Mouse (Mus musculus) liver, postnatal 0 days (tissue): ENCODE measurements at regions not wholly inside any gene's neighbourhood (a gene's known extent, or its start where the extent isn't known, plus 50 kb on each side); places are given as distances from the start of the nearest gene placed in this dataset.
A peak's percentile ranks its signal among the peaks of the same experiment; 100 is the strongest.

ENCODE experiments used
- ATAC-seq: fragments of 200-750 bp; cut with Nextera tagmentation; 2 replicates; pipeline ENCODE4 v1.8.0; 2017; ENCODE audit warnings: mild to moderate bottlenecking, moderate library complexity
- DNase-seq: peaks from one replicate; pipeline ENCODE4 v3.0.0-alpha.2; 2016
- H3K27ac ChIP-seq: fragments of 300-500 bp; sonication (generic); 2 replicates; pipeline ENCODE4 v1.5.1; 2014; ENCODE audit warnings: antibody characterized with exemption, moderate library complexity, mild to moderate bottlenecking, low read depth
- H3K27me3 ChIP-seq: fragments of 300-500 bp; sonication (generic); 2 replicates; pipeline ENCODE4 v1.6.1; 2014; ENCODE audit warnings: low read length, control low read depth, mixed read lengths; ENCODE audit not compliant: insufficient read depth
- H3K36me3 ChIP-seq: fragments of 300-500 bp; sonication (generic); replicated peaks from 2 replicates; pipeline ENCODE4 v1.6.1; 2014; ENCODE audit warnings: mild to moderate bottlenecking, control low read depth, low read length, moderate library complexity, mixed read lengths; ENCODE audit not compliant: insufficient read depth
- H3K4me1 ChIP-seq: fragments of 300-500 bp; sonication (generic); 2 replicates; pipeline ENCODE4 v1.6.1; 2014; ENCODE audit warnings: antibody characterized with exemption, mild to moderate bottlenecking, control low read depth; ENCODE audit not compliant: insufficient read depth
- H3K4me2 ChIP-seq: fragments of 300-500 bp; sonication (generic); 2 replicates; pipeline ENCODE4 v1.6.1; 2014; ENCODE audit warnings: low read depth, mild to moderate bottlenecking, low read length, moderate library complexity, mixed read lengths
- H3K4me3 ChIP-seq: fragments of 300-500 bp; sonication (generic); 2 replicates; pipeline ENCODE4 v1.5.1; 2014; ENCODE audit warnings: low read depth, low read length
- H3K9ac ChIP-seq: fragments of 300-500 bp; sonication (generic); replicated peaks from 2 replicates; pipeline ENCODE4 v1.6.1; 2014; ENCODE audit warnings: mild to moderate bottlenecking, moderate library complexity
- H3K9me3 ChIP-seq: fragments of 300-500 bp; sonication (generic); 2 replicates; pipeline ENCODE4 v1.6.1; 2016; ENCODE audit warnings: mild to moderate bottlenecking, control low read depth, low read length, mixed read lengths
- CTCF ChIP-seq: sonication (generic); IDR thresholded peaks from 2 replicates; pipeline ENCODE4 v1.5.1; 2016; ENCODE audit warnings: antibody characterized with exemption, low read depth
- EP300 ChIP-seq: IDR thresholded peaks from 2 replicates; pipeline ENCODE4 v1.6.1; 2016; ENCODE audit warnings: antibody characterized with exemption, low read depth, mild to moderate bottlenecking
- WGBS: fragments of 180-500 bp; shearing (Covaris S2); extraction: QIAGEN DNeasy Blood & Tissue Kit; methylation state at CpG from one replicate; pipeline ENCODE4 v1.1.7; 2014; ENCODE audit not compliant: insufficient replicate concordance; 5-methylcytosine and 5-hydroxymethylcytosine counted together

- Histone ChIP-seq H3K9ac (no peak overlapping the region), H3K4me3 (no peak overlapping the region), H3K36me3 (no peaks in the 10 kb centered on the region), H3K9me3 (no peaks in the 10 kb centered on the region), H3K4me1 (no peaks in the 10 kb centered on the region), H3K27ac (no peak overlapping the region), H3K4me2 (no peak overlapping the region), H3K27me3 (no peaks in the 10 kb centered on the region)
- TF ChIP-seq CTCF, result peak; percentile 65
- no peak for TF ChIP-seq EP300
- WGBS, result 34% methylated on average over 11 of the region's 11 CpGs
- peak; percentile 53 for DNase-seq
- ATAC-seq, result no peak
Observed at GRCm38 (mm10) chr13:4666375-4667140, 57.6 kb upstream of the Akr1e1 start.

- Histone ChIP-seq H3K9ac (no peak overlapping the region), H3K4me2 (no peak overlapping the region), H3K4me1 (no peaks in the 10 kb centered on the region), H3K36me3 (no peaks in the 10 kb centered on the region), H3K27me3 (no peaks in the 10 kb centered on the region), H3K4me3 (no peak overlapping the region), H3K27ac (no peak overlapping the region), H3K9me3 (no peaks in the 10 kb centered on the region)
- DNase-seq (no peak), ATAC-seq (no peak)
- 47% methylated on average over 3 of the region's 3 CpGs for WGBS
- TF ChIP-seq EP300 (no peak), CTCF (no peak)
Observed at GRCm38 (mm10) chr13:4663390-4663789, 54.4 kb upstream of the Akr1e1 start.

- Histone ChIP-seq H3K27me3 (no peaks in the 10 kb centered on the region), H3K27ac (no peak overlapping the region), H3K4me3 (no peak overlapping the region), H3K4me1 (no peaks in the 10 kb centered on the region), H3K36me3 (no peaks in the 10 kb centered on the region), H3K9me3 (no peaks in the 10 kb centered on the region), H3K9ac (no peak overlapping the region), H3K4me2 (no peak overlapping the region)
- TF ChIP-seq EP300, result no peak
- TF ChIP-seq CTCF, result peak; percentile 60
- ATAC-seq, result peak; percentile 83
- no peak for DNase-seq
- 23% methylated on average over 13 of the region's 13 CpGs for WGBS
Observed at GRCm38 (mm10) chr13:4662336-4663101, 53.5 kb upstream of the Akr1e1 start.
